16 mouse cellular contexts compared by ENCODE assay signal in genomic region chr1:96596141-96596540, GRCm38 (mm10).
"Had no signal": no experiment of that assay in that cellular context is flagged by ENCODE, and none has a peak within 500 bp of the region (broad histone marks: within the 10 kb centered on the region; RNA-seq: fewer than 3 reads in every experiment).

No protein-coding gene starts in this region.

- H3K4me2 ChIP-seq: neural tube, embryonic 13.5 days; neural tube, embryonic 15.5 days; stomach, embryonic 15.5 days had no signal

- H3K9ac ChIP-seq: neural tube, embryonic 13.5 days; neural tube, embryonic 15.5 days; stomach, embryonic 15.5 days had no signal

- H3K27me3 ChIP-seq: neural tube, embryonic 13.5 days; neural tube, embryonic 15.5 days; stomach, embryonic 15.5 days had no signal

- H3K4me1 ChIP-seq: neural tube, embryonic 13.5 days; neural tube, embryonic 15.5 days; stomach, embryonic 15.5 days had no signal

- DNase-seq: retina, postnatal 1 day; right cerebral cortex, adult 18-20 months; right cerebral cortex, postnatal 14 days; right cerebral cortex, postnatal 25 days; right cerebral cortex, postnatal 4 days; spleen, adult 18-20 months; thymus, adult 18-20 months; thymus, adult 2 months; thymus, postnatal 14 days; thymus, postnatal 25 days; thymus, postnatal 36 days; thymus, postnatal 4 days had no signal

- H3K9me3 ChIP-seq: neural tube, embryonic 13.5 days; neural tube, embryonic 15.5 days; stomach, embryonic 15.5 days had no signal

- H3K4me3 ChIP-seq: neural tube, embryonic 13.5 days; neural tube, embryonic 15.5 days; stomach, embryonic 15.5 days had no signal

- H3K36me3 ChIP-seq: neural tube, embryonic 13.5 days; neural tube, embryonic 15.5 days; stomach, embryonic 15.5 days had no signal

- H3K27ac ChIP-seq: neural tube, embryonic 13.5 days; neural tube, embryonic 15.5 days; stomach, embryonic 15.5 days; stomach, postnatal 0 days had no signal
